Mouse (Mus musculus): Measurements from ENCODE around the gene Cryl1. TPM values are rescaled to one million over a fixed set of nuclear protein-coding genes. Genes with fewer than 3 reads are reported as not detected.

The Cryl1 gene
- polyA plus RNA-seq (2015; fragmentation: Nextera tagmentation; extraction: Ambion mirVana), result 13.9 and 16.6 TPM in 2 replicates

GRCm38 (mm10) chr14:57398065-57398757 is at the start of gene Cryl1:
Gene Cryl1, minus strand, starts transcription at chr14:57398529.
- 2% methylated on average over 43 of the region's 43 CpGs for WGBS
- no peaks in the 10 kb centered on the region for H3K27me3 ChIP-seq (ENCODE audit: control insufficient read depth, insufficient read depth, low read length)

GRCm38 (mm10) chr14:57430451-57430850 is 32.1 kb upstream of the Cryl1 start:
- no peak for ATAC-seq (replicated peaks; ENCODE audit: extremely low read depth, insufficient read depth, low FRiP score)
- no peaks in the 10 kb centered on the region for H3K9me3 ChIP-seq (replicated peaks; ENCODE audit: control insufficient read depth, low read length)
- H3K4me2 ChIP-seq (ENCODE audit: low read depth, low read length), result no peak overlapping the region
- no peaks in the 10 kb centered on the region for H3K36me3 ChIP-seq (ENCODE audit: control insufficient read depth, insufficient read depth)
- WGBS, result 64% methylated on average over 2 of the region's 2 CpGs
- no peak overlapping the region for H3K4me3 ChIP-seq (ENCODE audit: low read length)
- H3K27me3 ChIP-seq (ENCODE audit: control insufficient read depth, insufficient read depth, low read length), result no peaks in the 10 kb centered on the region
- no peak overlapping the region for H3K9ac ChIP-seq (ENCODE audit: low read length)
- H3K4me1 ChIP-seq (ENCODE audit: control insufficient read depth, insufficient read depth, low read length), result no peaks in the 10 kb centered on the region
- no peak overlapping the region for H3K27ac ChIP-seq (ENCODE audit: low read length)

More at GRCm38 (mm10) chr14:57398065-57398757, at the start of gene Cryl1:
- H3K4me3 ChIP-seq (ENCODE audit: low read length), result peak within 1 kb of the TSS; percentile 69
- H3K9ac ChIP-seq (ENCODE audit: low read length), result peak within 1 kb of the TSS; percentile 81
- H3K4me2 ChIP-seq (ENCODE audit: low read depth, low read length), result peak within 1 kb of the TSS; percentile 85
- H3K27ac ChIP-seq (ENCODE audit: low read length), result peak within 1 kb of the TSS; percentile 73
- ATAC-seq (replicated peaks; ENCODE audit: extremely low read depth, insufficient read depth, low FRiP score), result peak; percentile 100
- H3K4me1 ChIP-seq (ENCODE audit: control insufficient read depth, insufficient read depth, low read length), result peaks cover 6% of the 10 kb centered on the region; the same call in 1 of the 2 replicates
- no peaks in the 10 kb centered on the region for H3K36me3 ChIP-seq (ENCODE audit: control insufficient read depth, insufficient read depth)
- no peaks in the 10 kb centered on the region for H3K9me3 ChIP-seq (replicated peaks; ENCODE audit: control insufficient read depth, low read length)

- Histone ChIP-seq H3K4me3 (ENCODE audit: low read length) (peak overlapping the region; percentile 84), H3K27ac (ENCODE audit: low read length) (peak overlapping the region; percentile 36; the same call in 1 of the 2 replicates), H3K4me2 (ENCODE audit: low read depth, low read length) (peak overlapping the region; percentile 87), H3K9ac (ENCODE audit: low read length) (peak overlapping the region; percentile 78), H3K36me3 (ENCODE audit: control insufficient read depth, insufficient read depth) (no peaks in the 10 kb centered on the region), H3K27me3 (ENCODE audit: control insufficient read depth, insufficient read depth, low read length) (no peaks in the 10 kb centered on the region), H3K4me1 (ENCODE audit: control insufficient read depth, insufficient read depth, low read length) (peaks cover 4% of the 10 kb centered on the region), H3K9me3 (replicated peaks; ENCODE audit: control insufficient read depth, low read length) (no peaks in the 10 kb centered on the region)
- WGBS, result under 1% methylated on average over 24 of the region's 24 CpGs
- ATAC-seq (replicated peaks; ENCODE audit: extremely low read depth, insufficient read depth, low FRiP score), result peak; percentile 83
Measured at GRCm38 (mm10) chr14:57424212-57424561, 25.9 kb upstream of the Cryl1 start.

GRCm38 (mm10) chr14:57423432-57424211 is 25.3 kb upstream of the Cryl1 start, which contains the start of gene Ift88:
Gene Ift88, plus strand, starts transcription at chr14:57424062.
- Histone ChIP-seq H3K4me2 (ENCODE audit: low read depth, low read length) (peak within 1 kb of the TSS; percentile 87), H3K9me3 (replicated peaks; ENCODE audit: control insufficient read depth, low read length) (no peaks in the 10 kb centered on the region), H3K4me1 (ENCODE audit: control insufficient read depth, insufficient read depth, low read length) (peaks cover 4% of the 10 kb centered on the region), H3K36me3 (ENCODE audit: control insufficient read depth, insufficient read depth) (no peaks in the 10 kb centered on the region), H3K27me3 (ENCODE audit: control insufficient read depth, insufficient read depth, low read length) (no peaks in the 10 kb centered on the region), H3K4me3 (ENCODE audit: low read length) (peak within 1 kb of the TSS; percentile 84), H3K9ac (ENCODE audit: low read length) (peak within 1 kb of the TSS; percentile 78), H3K27ac (ENCODE audit: low read length) (peak within 1 kb of the TSS; percentile 52; the same call in 1 of the 2 replicates)
- peak; percentile 99 for ATAC-seq (replicated peaks; ENCODE audit: extremely low read depth, insufficient read depth, low FRiP score)
- WGBS, result 3% methylated on average over 42 of the region's 42 CpGs

GRCm38 (mm10) chr14:57417187-57417586 is 18.9 kb upstream of the Cryl1 start:
- no peaks in the 10 kb centered on the region for H3K36me3 ChIP-seq (ENCODE audit: control insufficient read depth, insufficient read depth)
- H3K9ac ChIP-seq (ENCODE audit: low read length), result no peak overlapping the region
- no peak for ATAC-seq (replicated peaks; ENCODE audit: extremely low read depth, insufficient read depth, low FRiP score)
- no peak overlapping the region for H3K4me3 ChIP-seq (ENCODE audit: low read length)
- 76% methylated on average over 2 of the region's 2 CpGs for WGBS
- H3K27me3 ChIP-seq (ENCODE audit: control insufficient read depth, insufficient read depth, low read length), result no peaks in the 10 kb centered on the region
- H3K27ac ChIP-seq (ENCODE audit: low read length), result no peak overlapping the region
- no peaks in the 10 kb centered on the region for H3K9me3 ChIP-seq (replicated peaks; ENCODE audit: control insufficient read depth, low read length)
- no peak overlapping the region for H3K4me2 ChIP-seq (ENCODE audit: low read depth, low read length)
- peaks cover under 1% of the 10 kb centered on the region; the same call in 1 of the 2 replicates for H3K4me1 ChIP-seq (ENCODE audit: control insufficient read depth, insufficient read depth, low read length)

GRCm38 (mm10) chr14:57412166-57412565 is 13.8 kb upstream of the Cryl1 start:
- H3K4me2 ChIP-seq (ENCODE audit: low read depth, low read length), result no peak overlapping the region
- WGBS, result 57% methylated on average over 7 of the region's 7 CpGs
- H3K27ac ChIP-seq (ENCODE audit: low read length), result no peak overlapping the region
- ATAC-seq (replicated peaks; ENCODE audit: extremely low read depth, insufficient read depth, low FRiP score), result no peak
- peaks cover 6% of the 10 kb centered on the region for H3K4me1 ChIP-seq (ENCODE audit: control insufficient read depth, insufficient read depth, low read length)
- no peak overlapping the region for H3K4me3 ChIP-seq (ENCODE audit: low read length)
- no peaks in the 10 kb centered on the region for H3K9me3 ChIP-seq (replicated peaks; ENCODE audit: control insufficient read depth, low read length)
- H3K27me3 ChIP-seq (ENCODE audit: control insufficient read depth, insufficient read depth, low read length), result no peaks in the 10 kb centered on the region
- H3K36me3 ChIP-seq (ENCODE audit: control insufficient read depth, insufficient read depth), result no peaks in the 10 kb centered on the region
- H3K9ac ChIP-seq (ENCODE audit: low read length), result no peak overlapping the region

GRCm38 (mm10) chr14:57409106-57409505 is 10.8 kb upstream of the Cryl1 start:
- Histone ChIP-seq H3K36me3 (ENCODE audit: control insufficient read depth, insufficient read depth) (no peaks in the 10 kb centered on the region), H3K27ac (ENCODE audit: low read length) (no peak overlapping the region), H3K9ac (ENCODE audit: low read length) (no peak overlapping the region), H3K9me3 (replicated peaks; ENCODE audit: control insufficient read depth, low read length) (no peaks in the 10 kb centered on the region), H3K4me3 (ENCODE audit: low read length) (no peak overlapping the region), H3K4me1 (ENCODE audit: control insufficient read depth, insufficient read depth, low read length) (peaks cover 9% of the 10 kb centered on the region), H3K27me3 (ENCODE audit: control insufficient read depth, insufficient read depth, low read length) (no peaks in the 10 kb centered on the region), H3K4me2 (ENCODE audit: low read depth, low read length) (no peak overlapping the region)
- ATAC-seq (replicated peaks; ENCODE audit: extremely low read depth, insufficient read depth, low FRiP score), result no peak
- WGBS, result 20% methylated on average over 6 of the region's 6 CpGs

- no peak overlapping the region for H3K4me3 ChIP-seq (ENCODE audit: low read length)
- peaks cover 9% of the 10 kb centered on the region for H3K4me1 ChIP-seq (ENCODE audit: control insufficient read depth, insufficient read depth, low read length)
- no peak overlapping the region for H3K27ac ChIP-seq (ENCODE audit: low read length)
- H3K36me3 ChIP-seq (ENCODE audit: control insufficient read depth, insufficient read depth), result no peaks in the 10 kb centered on the region
- ATAC-seq (replicated peaks; ENCODE audit: extremely low read depth, insufficient read depth, low FRiP score), result no peak
- 75% methylated on average over 8 of the region's 8 CpGs for WGBS
- H3K9ac ChIP-seq (ENCODE audit: low read length), result no peak overlapping the region
- no peak overlapping the region for H3K4me2 ChIP-seq (ENCODE audit: low read depth, low read length)
- H3K27me3 ChIP-seq (ENCODE audit: control insufficient read depth, insufficient read depth, low read length), result no peaks in the 10 kb centered on the region
- no peaks in the 10 kb centered on the region for H3K9me3 ChIP-seq (replicated peaks; ENCODE audit: control insufficient read depth, low read length)
Measured at GRCm38 (mm10) chr14:57408100-57408499, 9.8 kb upstream of the Cryl1 start.
